Mouse (Mus musculus) intestine, embryonic 16.5 days (tissue): Measurements from ENCODE around the gene Lipt2. TPM values are rescaled to one million over a fixed set of nuclear protein-coding genes. Genes with fewer than 3 reads are reported as not detected.

Experiments used
- ATAC-seq: fragments of 200-750 bp; cut with Nextera tagmentation; 2 replicates; pipeline ENCODE4 v1.8.0; 2017; ENCODE audit warnings: moderate TSS enrichment, moderate library complexity
- H3K27ac ChIP-seq: fragments of 300-500 bp; sonication (generic); 2 replicates; pipeline ENCODE4 v1.5.1; 2014; ENCODE audit warnings: mild to moderate bottlenecking, low read length
- H3K27me3 ChIP-seq: fragments of 300-500 bp; sonication (generic); replicated peaks from 2 replicates; pipeline ENCODE4 v1.6.1; 2014; ENCODE audit warnings: low read length, control low read depth, mixed read lengths; ENCODE audit not compliant: control insufficient read depth, insufficient read depth
- H3K36me3 ChIP-seq: fragments of 300-500 bp; sonication (generic); 2 replicates; pipeline ENCODE4 v1.6.1; 2014; ENCODE audit warnings: low read length, control low read depth; ENCODE audit not compliant: control insufficient read depth, insufficient read depth
- H3K4me1 ChIP-seq: fragments of 300-500 bp; sonication (generic); 2 replicates; pipeline ENCODE4 v1.6.1; 2014; ENCODE audit warnings: low read length, control low read depth, mixed read lengths; ENCODE audit not compliant: control insufficient read depth, insufficient read depth
- H3K4me2 ChIP-seq: fragments of 300-500 bp; sonication (generic); 2 replicates; pipeline ENCODE4 v1.6.1; 2014; ENCODE audit warnings: low read depth, low read length, control low read depth
- H3K4me3 ChIP-seq: fragments of 300-500 bp; sonication (generic); 2 replicates; pipeline ENCODE4 v1.5.1; 2014; ENCODE audit warnings: mild to moderate bottlenecking, low read length
- H3K9ac ChIP-seq: fragments of 300-500 bp; sonication (generic); 2 replicates; pipeline ENCODE4 v1.6.1; 2014; ENCODE audit warnings: low read depth, low read length
- H3K9me3 ChIP-seq: fragments of 300-500 bp; sonication (generic); 2 replicates; pipeline ENCODE4 v1.6.1; 2016; ENCODE audit warnings: low read length, control low read depth; ENCODE audit not compliant: control insufficient read depth
- WGBS: fragments of 180-500 bp; shearing (Covaris S2); extraction: QIAGEN DNeasy Blood & Tissue Kit; methylation state at CpG from one replicate; pipeline ENCODE4 v1.1.7; 2014; 5-methylcytosine and 5-hydroxymethylcytosine counted together
- polyA plus RNA-seq: library from polyadenylated mRNA; unstranded; fragments of >200 nt; fragmentation: Nextera tagmentation; extraction: Ambion mirVana; gene quantifications from 2 replicates; pipeline ENCODE4 v1.2.1, GENCODE M21; 2015

The Lipt2 gene
- polyA plus RNA-seq, 1 experiment from 2014 or later, result 15.6 TPM

DNA sequence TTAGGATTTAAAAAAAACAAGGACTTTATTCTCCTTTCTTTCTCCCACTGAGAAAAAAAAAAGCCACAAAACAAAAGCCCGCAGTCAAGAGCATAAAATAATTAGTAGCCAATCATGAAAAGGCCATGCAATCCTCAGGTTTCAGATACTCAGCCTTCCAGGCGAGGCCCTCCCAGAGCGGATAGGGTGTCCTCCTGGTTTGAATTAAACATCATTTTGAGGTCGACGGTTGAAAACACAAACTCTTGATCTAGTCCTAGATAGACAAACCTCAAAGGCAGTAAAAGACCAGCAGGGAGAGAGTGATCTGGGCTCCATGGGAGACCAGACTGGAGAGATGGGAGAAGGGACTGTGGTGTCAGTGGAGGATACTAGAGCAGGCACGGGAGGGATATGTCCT is 45.8 kb downstream of the Lipt2 start:
- ATAC-seq, result no peak
- H3K9me3 ChIP-seq, result no peaks in the 10 kb centered on the region
- 79% methylated on average over 6 of the region's 6 CpGs for WGBS
- no peaks in the 10 kb centered on the region for H3K36me3 ChIP-seq
- H3K4me3 ChIP-seq, result no peak overlapping the region
- no peaks in the 10 kb centered on the region for H3K4me1 ChIP-seq
- no peaks in the 10 kb centered on the region for H3K27me3 ChIP-seq
- no peak overlapping the region for H3K9ac ChIP-seq
- no peak overlapping the region for H3K4me2 ChIP-seq
- H3K27ac ChIP-seq, result no peak overlapping the region

DNA sequence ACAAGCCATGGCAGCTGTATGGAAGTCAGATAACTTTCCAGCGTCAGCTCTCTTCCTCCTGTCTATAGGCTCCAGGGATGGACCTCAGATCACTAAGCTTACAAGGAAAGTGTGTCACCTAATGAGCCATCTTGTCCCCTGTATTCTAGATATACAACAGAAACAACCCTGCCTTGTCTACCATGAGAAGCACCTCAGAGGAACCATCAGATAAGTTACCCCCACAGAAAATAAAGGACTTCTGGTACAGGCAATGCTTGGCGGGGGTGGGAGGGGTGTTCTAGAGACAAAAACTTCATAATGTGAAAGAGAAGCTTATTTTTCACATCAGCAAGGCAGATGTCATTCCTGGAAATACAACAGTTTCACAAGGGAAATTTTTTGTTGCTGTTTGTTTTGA is 47.1 kb downstream of the Lipt2 start:
- no peaks in the 10 kb centered on the region for H3K4me1 ChIP-seq
- H3K27me3 ChIP-seq, result no peaks in the 10 kb centered on the region
- no peak overlapping the region for H3K4me2 ChIP-seq
- WGBS, result 80% methylated on average over 2 of the region's 2 CpGs
- H3K9ac ChIP-seq, result no peak overlapping the region
- no peak overlapping the region for H3K4me3 ChIP-seq
- no peak overlapping the region for H3K27ac ChIP-seq
- no peaks in the 10 kb centered on the region for H3K9me3 ChIP-seq
- no peak for ATAC-seq
- H3K36me3 ChIP-seq, result no peaks in the 10 kb centered on the region

DNA sequence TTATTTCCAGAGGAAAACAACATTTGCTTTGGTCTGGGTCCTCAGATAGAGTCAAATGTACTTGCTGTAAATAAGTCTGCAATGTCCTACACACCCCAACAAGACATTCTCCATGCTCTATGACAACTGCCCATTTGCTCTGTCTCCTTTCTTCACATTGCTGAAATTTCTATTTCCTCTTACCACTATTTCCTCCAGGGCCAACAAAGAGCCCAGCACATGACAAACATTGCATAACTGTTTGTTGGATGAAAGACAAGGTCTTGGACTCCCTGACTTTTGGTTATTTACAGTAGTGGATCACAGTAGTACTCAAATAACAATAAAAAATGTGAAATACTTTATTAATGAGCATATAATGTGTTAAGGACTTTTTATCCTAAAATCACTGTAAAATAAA is 48.8 kb downstream of the Lipt2 start:
- Histone ChIP-seq H3K27ac (no peak overlapping the region), H3K36me3 (no peaks in the 10 kb centered on the region), H3K9me3 (no peaks in the 10 kb centered on the region), H3K4me3 (no peak overlapping the region), H3K27me3 (no peaks in the 10 kb centered on the region), H3K4me1 (no peaks in the 10 kb centered on the region), H3K4me2 (no peak overlapping the region), H3K9ac (no peak overlapping the region)
- no peak for ATAC-seq

Other genes starting within 250 kb of the Lipt2 start
- gene Rnf169, start 178.8 kb upstream of the Lipt2 start, polyA plus RNA-seq, result 2.6 and 3.1 TPM in 2 replicates
- 0.61 and 0.72 TPM in 2 replicates for gene Chrdl2, start 153.1 kb upstream of the Lipt2 start, polyA plus RNA-seq
- 41.0 and 45.7 TPM in 2 replicates for gene Pold3, start 37.7 kb upstream of the Lipt2 start, polyA plus RNA-seq
- gene Kcne3, start 17.2 kb downstream of the Lipt2 start, polyA plus RNA-seq, result 57.7 and 66.6 TPM in 2 replicates
- gene Pgm2l1, start 68.1 kb downstream of the Lipt2 start, polyA plus RNA-seq, result 1.7 and 2.0 TPM in 2 replicates
- 3.6 and 3.7 TPM in 2 replicates for gene P4ha3, start 126.2 kb downstream of the Lipt2 start, polyA plus RNA-seq
- 11.6 and 12.1 TPM in 2 replicates for gene C2cd3, start 213.0 kb downstream of the Lipt2 start, polyA plus RNA-seq
- gene Ppme1, start 213.0 kb downstream of the Lipt2 start, polyA plus RNA-seq, result 47.0 and 52.4 TPM in 2 replicates